Mouse (Mus musculus) midbrain, embryonic 10.5 days (tissue): ENCODE measurements around the gene Pigl. TPM values are rescaled to one million over a fixed set of nuclear protein-coding genes. Genes with fewer than 3 reads are reported as not detected.

Experiments used
- DNase-seq: peaks from one replicate; pipeline ENCODE4 v3.0.0-alpha.2; 2017; ENCODE audit warnings: low spot score
- H3K27ac ChIP-seq: fragments of 300-500 bp; sonication (generic); replicated peaks from 2 replicates; pipeline ENCODE4 v1.5.1; 2016; ENCODE audit warnings: mild to moderate bottlenecking
- H3K27me3 ChIP-seq: fragments of 300-500 bp; sonication (generic); 2 replicates; pipeline ENCODE4 v1.6.1; 2016; ENCODE audit warnings: low read depth, mild to moderate bottlenecking; ENCODE audit not compliant: poor library complexity, severe bottlenecking
- H3K36me3 ChIP-seq: fragments of 300-500 bp; sonication (generic); 2 replicates; pipeline ENCODE4 v1.6.1; 2016; ENCODE audit warnings: mild to moderate bottlenecking, moderate library complexity
- H3K4me1 ChIP-seq: fragments of 300-500 bp; sonication (generic); 2 replicates; pipeline ENCODE4 v1.6.1; 2016
- H3K4me3 ChIP-seq: fragments of 300-500 bp; sonication (generic); 2 replicates; pipeline ENCODE4 v1.5.1; 2016; ENCODE audit warnings: mild to moderate bottlenecking, moderate library complexity
- H3K9me3 ChIP-seq: fragments of 300-500 bp; sonication (generic); replicated peaks from 2 replicates; pipeline ENCODE4 v1.6.1; 2016; ENCODE audit warnings: mild to moderate bottlenecking
- whole genome bisulfite sequencing: fragments of 180-500 bp; shearing (Covaris S2); methylation state at CpG from one replicate; pipeline ENCODE4 v1.1.7; 2016; 5-methylcytosine and 5-hydroxymethylcytosine counted together
- polyA plus RNA-seq: library from polyadenylated mRNA; unstranded; fragments of >200 nt; fragmentation: Nextera tagmentation; extraction: Ambion mirVana; gene quantifications from 2 replicates; pipeline ENCODE4 v1.2.1, GENCODE M21; 2016

Gene Pigl
- polyA plus RNA-seq, result 16.4 and 17.9 TPM in 2 replicates

DNA sequence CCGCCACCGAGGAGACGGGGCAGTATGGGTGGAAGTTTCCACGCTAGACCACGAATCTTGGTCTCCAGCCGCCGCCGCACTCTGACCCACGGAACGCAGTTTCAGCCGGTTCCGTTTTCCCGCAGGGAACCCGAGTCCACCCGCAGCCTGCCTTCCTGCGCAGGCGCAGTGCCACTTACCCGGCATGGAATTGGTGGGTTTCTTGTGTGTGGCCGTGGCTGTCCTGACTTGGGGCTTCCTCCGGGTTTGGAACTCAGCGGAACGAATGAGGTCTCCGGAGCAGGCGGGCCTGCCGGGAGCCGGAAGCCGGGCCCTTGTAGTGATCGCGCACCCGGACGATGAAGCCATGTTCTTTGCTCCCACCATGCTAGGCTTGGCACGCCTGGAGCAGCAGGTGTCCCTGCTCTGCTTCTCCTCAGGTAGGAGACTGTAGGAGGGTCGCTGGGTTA, at the start of gene Pigl, which contains the start of gene Ncor1:
Gene Pigl, plus strand, starts transcription at position 185 of the 449 bp plus-strand sequence.
Gene Ncor1, minus strand, starts transcription at position 266 of the 449 bp plus-strand sequence.
- WGBS, result under 1% methylated on average over 33 of the region's 33 CpGs
- DNase-seq, result peak; percentile 89

DNA sequence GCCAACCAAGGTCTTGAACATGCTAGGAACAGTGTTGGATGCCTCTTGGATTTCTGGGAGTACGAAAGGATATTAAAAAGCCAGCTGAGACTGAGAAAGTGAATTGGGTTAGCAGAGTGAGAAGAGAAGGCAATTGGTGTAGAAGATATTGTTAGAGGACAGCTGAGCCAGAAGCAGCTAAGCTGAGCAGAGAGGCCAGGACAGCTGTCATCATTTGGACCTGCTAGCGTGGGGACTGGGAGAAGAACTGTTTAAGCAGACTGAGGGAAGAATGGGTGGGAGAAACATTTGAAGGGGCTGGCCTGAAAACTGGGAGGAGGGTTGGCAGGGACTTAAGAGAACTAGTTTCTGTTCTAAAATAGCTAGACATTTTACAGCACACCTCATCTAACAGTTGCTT, 49.4 kb upstream of the Pigl start:
- no peak for DNase-seq
- Histone ChIP-seq H3K9me3 (no peaks in the 10 kb centered on the region), H3K27ac (no peak overlapping the region), H3K27me3 (no peaks in the 10 kb centered on the region), H3K36me3 (peaks cover 72% of the 10 kb centered on the region), H3K4me3 (no peak overlapping the region), H3K4me1 (no peaks in the 10 kb centered on the region)
- 88% methylated on average over 2 of the region's 2 CpGs for WGBS

More for the DNA sequence above, at the start of gene Pigl, which contains the start of gene Ncor1:
- no peaks in the 10 kb centered on the region for H3K27me3 ChIP-seq
- peak within 1 kb of the TSS; percentile 94 for H3K4me3 ChIP-seq
- H3K9me3 ChIP-seq, result no peaks in the 10 kb centered on the region
- 0 out of 2 replicates have a peak, but pooled peaks cover 8% of the 10 kb centered on the region for H3K36me3 ChIP-seq
- H3K4me1 ChIP-seq, result peaks cover 29% of the 10 kb centered on the region
- peak within 1 kb of the TSS; percentile 99 for H3K27ac ChIP-seq

DNA sequence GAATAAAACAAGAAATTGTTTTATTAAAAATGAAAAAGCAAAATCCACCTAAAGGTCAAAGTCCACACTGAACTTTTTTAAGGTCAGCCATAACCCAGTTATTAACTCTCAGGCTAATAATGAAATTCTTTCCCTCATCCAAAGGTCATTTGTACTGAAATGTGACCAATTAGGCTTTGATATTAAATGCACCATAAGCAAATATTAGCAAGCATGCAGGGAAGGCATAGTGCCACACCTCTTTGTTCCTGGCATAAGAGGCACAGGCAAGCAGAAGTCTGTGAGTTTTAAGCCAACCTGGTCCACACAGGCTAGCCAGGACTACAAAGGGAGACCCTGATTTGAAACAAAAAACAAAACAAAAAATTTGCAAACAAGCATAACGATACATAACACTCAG, 48.6 kb upstream of the Pigl start:
- Histone ChIP-seq H3K4me1 (no peaks in the 10 kb centered on the region), H3K27ac (no peak overlapping the region), H3K27me3 (no peaks in the 10 kb centered on the region), H3K4me3 (no peak overlapping the region), H3K9me3 (no peaks in the 10 kb centered on the region), H3K36me3 (peaks cover 77% of the 10 kb centered on the region)
- WGBS, result 90% methylated on average over 1 of the region's 1 CpGs
- no peak for DNase-seq

DNA sequence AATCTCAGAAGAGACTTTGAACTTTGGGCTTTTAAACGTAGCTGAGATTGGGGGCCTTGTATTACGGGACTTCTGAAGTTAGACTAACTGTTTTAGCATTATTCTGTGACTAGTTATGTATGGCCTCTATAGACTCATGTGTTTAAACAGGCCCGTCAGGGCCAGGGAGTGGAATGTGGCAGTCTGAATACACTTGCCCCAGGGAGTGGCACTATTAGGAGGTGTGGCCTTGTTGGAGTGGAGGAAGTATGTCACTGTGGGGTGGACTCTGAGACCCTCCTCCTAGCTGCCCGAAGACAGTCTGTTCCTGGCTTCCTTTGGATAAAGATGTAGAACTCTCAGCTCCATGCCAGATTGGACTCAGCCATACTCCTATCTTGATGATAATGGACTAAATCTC, 43.2 kb upstream of the Pigl start:
- 96% methylated on average over 4 of the region's 4 CpGs for WGBS

DNA sequence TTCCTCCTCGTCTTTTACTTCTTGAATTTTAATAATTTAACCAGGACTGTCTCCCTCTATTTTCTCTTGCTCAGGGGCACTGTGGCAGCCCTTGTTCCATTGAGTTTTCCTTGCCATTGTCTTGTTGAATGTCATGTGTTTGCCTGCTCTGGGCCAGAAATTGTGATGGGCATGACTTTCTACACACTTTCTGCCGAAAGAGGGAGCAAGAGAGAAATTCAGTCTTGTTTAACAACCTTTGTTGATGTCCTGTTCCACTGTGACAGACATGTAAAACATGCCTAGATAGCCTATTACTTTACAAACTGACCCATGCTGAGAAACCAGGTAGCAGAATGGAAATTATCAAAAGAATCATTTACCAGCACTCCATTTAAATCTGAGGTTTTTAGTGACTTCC, 33.7 kb upstream of the Pigl start:
- Histone ChIP-seq H3K27ac (no peak overlapping the region), H3K27me3 (no peaks in the 10 kb centered on the region), H3K36me3 (peaks cover 84% of the 10 kb centered on the region), H3K9me3 (no peaks in the 10 kb centered on the region), H3K4me3 (no peak overlapping the region), H3K4me1 (no peaks in the 10 kb centered on the region)
- no peak for DNase-seq
- WGBS, result 88% methylated on average over 2 of the region's 2 CpGs

More for the DNA sequence above, 43.2 kb upstream of the Pigl start:
- H3K4me1 ChIP-seq, result no peaks in the 10 kb centered on the region
- no peak overlapping the region for H3K27ac ChIP-seq
- H3K4me3 ChIP-seq, result no peak overlapping the region
- no peak for DNase-seq
- H3K36me3 ChIP-seq, result peaks cover 92% of the 10 kb centered on the region
- no peaks in the 10 kb centered on the region for H3K27me3 ChIP-seq
- no peaks in the 10 kb centered on the region for H3K9me3 ChIP-seq

DNA sequence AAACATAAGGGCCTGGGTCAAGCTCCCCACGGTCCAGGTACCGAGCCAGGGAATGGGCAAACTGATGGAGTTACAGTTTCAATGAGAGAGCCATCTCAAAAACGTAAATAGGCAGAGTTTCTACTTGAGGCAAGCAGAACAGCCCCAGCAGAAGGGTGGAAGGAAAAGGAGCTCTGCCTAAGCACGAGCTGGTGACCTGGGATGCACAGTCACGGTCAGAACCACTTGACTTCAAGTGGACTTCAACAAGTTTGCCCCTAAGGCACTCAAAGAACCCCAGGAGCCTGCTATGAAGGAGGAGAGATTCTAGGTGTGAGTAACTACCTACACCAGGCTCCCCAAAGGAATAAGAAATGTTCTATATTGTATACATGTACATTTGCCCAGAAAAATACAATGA, 32.0 kb upstream of the Pigl start:
- Histone ChIP-seq H3K36me3 (peaks cover 87% of the 10 kb centered on the region), H3K27ac (no peak overlapping the region), H3K4me1 (no peaks in the 10 kb centered on the region), H3K9me3 (no peaks in the 10 kb centered on the region), H3K27me3 (no peaks in the 10 kb centered on the region), H3K4me3 (no peak overlapping the region)
- no peak for DNase-seq
- WGBS, result 94% methylated on average over 5 of the region's 5 CpGs

DNA sequence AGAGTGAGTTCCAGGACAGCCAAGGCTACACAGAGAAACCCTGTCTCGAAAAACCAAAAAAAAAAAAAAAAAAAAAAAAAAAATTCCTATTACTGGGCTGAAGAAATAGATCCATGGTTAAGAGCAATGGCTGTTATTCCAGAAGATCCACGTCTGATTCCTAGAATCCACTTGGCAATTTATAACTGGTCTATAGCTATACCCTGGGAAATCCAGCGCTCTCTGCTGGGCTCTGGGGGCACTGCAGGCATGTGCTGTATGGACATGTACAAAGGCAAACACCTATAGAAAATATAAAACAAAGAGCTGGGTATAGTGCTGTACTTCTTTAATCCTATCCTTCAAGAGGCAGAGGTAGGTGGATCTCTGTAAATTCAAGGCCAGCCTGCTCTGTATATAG, 31.2 kb upstream of the Pigl start:
- WGBS, result 85% methylated on average over 2 of the region's 3 CpGs
- DNase-seq, result no peak
- Histone ChIP-seq H3K36me3 (peaks cover 87% of the 10 kb centered on the region), H3K4me1 (no peaks in the 10 kb centered on the region), H3K27ac (no peak overlapping the region), H3K4me3 (no peak overlapping the region), H3K27me3 (no peaks in the 10 kb centered on the region), H3K9me3 (no peaks in the 10 kb centered on the region)

DNA sequence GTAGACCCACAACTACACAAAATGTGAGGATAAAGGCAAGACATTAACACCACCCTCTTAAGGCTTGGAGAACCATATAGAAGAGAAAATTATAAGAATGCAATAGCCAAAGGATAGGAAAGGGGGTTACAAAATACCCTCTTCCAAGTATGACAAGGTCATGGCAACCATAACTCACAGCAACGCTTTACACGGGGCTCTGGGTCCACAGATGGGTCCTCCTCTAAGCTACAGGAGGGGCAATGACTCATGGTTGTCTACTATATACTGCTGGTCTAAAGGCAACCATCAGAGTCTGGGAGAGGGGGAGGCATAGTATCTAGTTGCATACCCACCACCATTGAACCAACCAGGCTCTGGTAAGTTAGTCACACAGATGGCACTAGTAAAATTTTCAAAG, 26.0 kb upstream of the Pigl start:
- Histone ChIP-seq H3K4me3 (no peak overlapping the region), H3K4me1 (no peaks in the 10 kb centered on the region), H3K27ac (no peak overlapping the region), H3K9me3 (no peaks in the 10 kb centered on the region), H3K36me3 (peaks cover 92% of the 10 kb centered on the region), H3K27me3 (no peaks in the 10 kb centered on the region)
- WGBS, result 97% methylated on average over 2 of the region's 2 CpGs
- DNase-seq, result no peak

DNA sequence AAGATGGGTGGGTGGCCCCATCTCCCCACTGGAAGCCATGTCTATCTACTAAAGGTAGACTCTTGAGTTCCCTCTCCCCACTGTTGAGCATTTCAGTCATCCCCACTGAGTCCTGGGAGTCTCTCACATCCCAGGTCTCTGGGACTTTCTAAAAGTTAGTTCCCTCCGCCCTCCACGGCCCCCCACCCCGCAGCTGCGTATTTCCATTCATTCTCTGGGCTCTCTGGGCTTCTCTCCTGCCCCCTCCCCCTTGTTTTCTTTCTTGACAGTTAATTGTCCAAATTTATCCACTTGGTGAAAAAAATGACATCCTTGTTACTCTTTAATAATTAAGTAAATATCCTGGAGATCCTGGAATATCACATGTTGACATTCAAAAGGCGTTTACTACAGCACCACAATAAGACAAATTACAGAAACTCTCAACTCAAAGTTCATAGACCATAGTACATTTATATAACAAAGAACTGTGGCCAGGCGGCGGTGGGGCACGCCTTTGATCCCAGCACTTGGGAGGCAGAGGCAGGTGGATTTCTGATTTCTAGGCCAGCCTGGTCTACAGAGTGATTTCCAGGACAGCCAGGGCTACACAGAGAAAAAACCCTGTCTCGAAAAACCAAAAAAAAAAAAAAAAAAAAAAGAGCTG, 17.5 kb upstream of the Pigl start:
- Histone ChIP-seq H3K36me3 (peaks cover 64% of the 10 kb centered on the region), H3K27ac (no peak overlapping the region), H3K27me3 (no peaks in the 10 kb centered on the region), H3K4me1 (no peaks in the 10 kb centered on the region), H3K9me3 (no peaks in the 10 kb centered on the region; the same call in 1 of the 2 replicates), H3K4me3 (no peak overlapping the region)
- DNase-seq, result no peak
- 95% methylated on average over 9 of the region's 9 CpGs for WGBS

DNA sequence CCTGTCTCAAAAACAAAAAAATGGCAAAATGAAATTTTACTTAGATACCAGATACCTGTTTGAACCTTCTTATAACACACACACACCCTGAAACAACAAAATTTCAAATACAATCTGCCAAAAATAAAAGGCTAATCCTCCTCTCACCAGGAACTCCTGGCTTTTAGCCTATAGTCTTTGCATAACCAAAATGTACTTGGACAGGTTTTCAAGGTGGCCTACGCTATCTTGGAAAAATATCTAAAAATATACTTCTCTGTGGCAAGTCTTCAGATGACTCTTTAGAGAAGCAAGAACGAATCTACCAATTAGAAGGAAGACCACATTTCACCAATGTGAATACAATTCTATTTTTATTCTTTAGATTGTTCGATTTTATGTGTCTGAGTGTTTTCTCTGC, 12.5 kb upstream of the Pigl start:
- H3K36me3 ChIP-seq, result peaks cover 54% of the 10 kb centered on the region

DNA sequence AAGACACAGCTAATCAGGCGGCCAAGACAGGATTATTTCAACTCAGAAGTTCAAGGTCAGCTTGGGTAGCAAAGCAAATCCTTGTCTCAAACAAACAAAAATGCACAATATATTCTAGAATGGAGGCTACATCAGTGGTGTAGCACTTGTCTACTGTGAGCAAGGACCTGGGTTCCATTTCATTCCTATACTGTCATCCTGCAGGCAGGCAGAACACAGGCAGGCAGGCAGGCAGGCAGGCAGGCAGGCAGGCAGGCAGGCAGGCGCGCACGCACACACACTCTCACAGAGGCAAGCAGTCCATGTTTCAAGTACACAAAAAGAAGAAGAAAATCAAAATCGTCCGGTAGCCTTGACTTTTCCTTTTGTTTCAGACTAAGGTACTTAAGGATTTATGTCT, 9.3 kb upstream of the Pigl start:
- no peak for DNase-seq
- 89% methylated on average over 6 of the region's 6 CpGs for WGBS
- Histone ChIP-seq H3K36me3 (peaks cover 67% of the 10 kb centered on the region), H3K27me3 (no peaks in the 10 kb centered on the region), H3K4me3 (no peak overlapping the region), H3K4me1 (no peaks in the 10 kb centered on the region), H3K27ac (no peak overlapping the region), H3K9me3 (no peaks in the 10 kb centered on the region)

More for the DNA sequence above, 12.5 kb upstream of the Pigl start:
- DNase-seq, result no peak
- no peak overlapping the region for H3K4me3 ChIP-seq
- H3K9me3 ChIP-seq, result no peaks in the 10 kb centered on the region; the same call in 1 of the 2 replicates
- no peaks in the 10 kb centered on the region for H3K4me1 ChIP-seq
- H3K27me3 ChIP-seq, result no peaks in the 10 kb centered on the region
- WGBS, result 95% methylated on average over 3 of the region's 3 CpGs
- no peak overlapping the region for H3K27ac ChIP-seq

DNA sequence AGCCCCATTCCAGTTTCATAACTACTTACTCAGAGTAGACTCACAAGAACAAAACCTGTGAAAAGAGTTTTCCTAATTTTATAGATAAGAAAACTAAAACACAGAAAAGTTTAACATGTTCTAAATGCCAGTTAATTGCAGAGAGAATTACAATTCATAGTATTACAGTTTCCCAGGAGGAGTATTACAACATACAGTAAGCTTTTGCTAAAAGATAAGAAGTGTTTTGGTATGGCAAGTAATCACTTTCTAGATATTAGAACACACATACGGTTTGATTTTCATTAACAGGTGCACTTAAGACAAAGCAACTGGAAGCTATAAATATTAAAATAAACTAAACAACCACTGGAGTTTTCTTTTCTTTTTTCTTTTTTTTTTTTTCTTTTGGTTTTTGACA, 3.1 kb upstream of the Pigl start:
- Histone ChIP-seq H3K4me3 (peak overlapping the region; percentile 94; the same call in 1 of the 2 replicates), H3K27ac (no peak overlapping the region), H3K9me3 (no peaks in the 10 kb centered on the region), H3K36me3 (peaks cover 30% of the 10 kb centered on the region), H3K4me1 (peaks cover 29% of the 10 kb centered on the region), H3K27me3 (no peaks in the 10 kb centered on the region)
- WGBS, result 89% methylated on average over 1 of the region's 1 CpGs
- no peak for DNase-seq

DNA sequence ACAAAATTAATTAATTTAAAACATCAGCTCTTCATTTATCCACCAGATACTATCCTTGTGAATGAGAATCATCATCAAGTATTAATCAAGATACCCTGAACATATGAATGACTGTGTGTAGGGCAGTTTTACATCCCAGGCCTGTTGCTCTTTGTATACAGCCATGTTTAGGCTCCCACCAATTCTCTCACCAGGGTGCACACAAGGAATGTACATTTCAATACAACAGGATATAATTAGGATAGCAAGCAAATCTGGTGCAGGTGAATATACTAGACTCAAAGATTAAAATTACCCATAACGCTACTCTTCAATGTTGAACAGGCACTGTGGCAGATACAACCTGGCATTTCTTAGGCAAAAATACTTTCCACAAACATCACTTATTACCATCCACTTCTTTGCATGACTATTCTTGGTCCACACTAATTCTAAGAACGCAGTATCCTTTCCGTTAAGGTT, 2.2 kb upstream of the Pigl start:
- no peaks in the 10 kb centered on the region for H3K9me3 ChIP-seq
- H3K4me1 ChIP-seq, result peaks cover 29% of the 10 kb centered on the region
- peak overlapping the region; percentile 94 for H3K4me3 ChIP-seq
- H3K27me3 ChIP-seq, result no peaks in the 10 kb centered on the region
- peak overlapping the region; percentile 99 for H3K27ac ChIP-seq
- DNase-seq, result no peak
- peaks cover 21% of the 10 kb centered on the region for H3K36me3 ChIP-seq
- 7% methylated on average over 3 of the region's 3 CpGs for WGBS
